Mouse (Mus musculus) cerebellum, adult 2 months (tissue): Measurements from ENCODE around the gene Masp1.

Experiments used
- CTCF ChIP-seq: fragments of 200-500 bp; IDR thresholded peaks from 2 replicates; pipeline ENCODE4 v1.5.1; 2011; ENCODE audit warnings: low read depth, mild to moderate bottlenecking, control low read depth, low read length, moderate library complexity, borderline replicate concordance; ENCODE audit not compliant: insufficient read depth
- POLR2A ChIP-seq: fragments of 200-500 bp; IDR thresholded peaks from 2 replicates; pipeline ENCODE4 v1.6.1; 2011; ENCODE audit warnings: low read length, control low read depth, borderline replicate concordance; ENCODE audit not compliant: insufficient read depth

GRCm38 (mm10) chr16:23497440-23497839 lies 23.2 kb downstream of the Masp1 start:
- TF ChIP-seq CTCF (no peak), POLR2A (no peak)
